Mouse (Mus musculus) megakaryocyte, embryonic 14.5 days (primary cell): ENCODE measurements around the gene Ablim2.

ENCODE experiments used
- FLI1 ChIP-seq: IDR thresholded peaks from 2 replicates; pipeline ENCODE4 v1.6.1; 2012; ENCODE audit warnings: low read length, inconsistent platforms, mixed read lengths
- GATA1 ChIP-seq: IDR thresholded peaks from 3 replicates; pipeline ENCODE4 v1.6.1; 2012; ENCODE audit warnings: mixed read lengths, low read length, inconsistent platforms, borderline replicate concordance

- no peak for TF ChIP-seq FLI1
- TF ChIP-seq GATA1, result no peak
Measured at GRCm38 (mm10) chr5:35926511-35926910, 168.8 kb downstream of the Ablim2 start.
